Mouse (Mus musculus) inflammation-experienced regulatory T-cells, adult 6 months (primary cell): ENCODE results near the gene Harbi1. TPM values are rescaled to one million over a fixed set of nuclear protein-coding genes. Genes with fewer than 3 reads are reported as not detected.
A peak's percentile ranks its signal among the peaks of the same experiment; 100 is the strongest.

Source experiments
- ATAC-seq: one replicate; pipeline ENCODE4 v1.8.0; 2017
- polyA plus RNA-seq, 3 experiments: library from polyadenylated mRNA; unstranded; fragments of 100-300 nt; shearing (Covaris generic); gene quantifications; one replicate each; pipeline ENCODE4 v1.2.1; 2017

The Harbi1 gene
- 10 to 100 TPM; 10.1 to 17.8 (median 12.1) TPM for polyA plus RNA-seq

- ATAC-seq, result peak; percentile 95
Measured at GRCm38 (mm10) chr2:91710272-91711234, at the start of gene Harbi1, which contains the start of gene Atg13. Harbi1 (plus strand) TSS chr2:91710852. Atg13 (minus strand) TSS chr2:91710576.

GRCm38 (mm10) chr2:91660981-91661380 lies 49.7 kb upstream of the Harbi1 start:
- no peak for ATAC-seq

DNA sequence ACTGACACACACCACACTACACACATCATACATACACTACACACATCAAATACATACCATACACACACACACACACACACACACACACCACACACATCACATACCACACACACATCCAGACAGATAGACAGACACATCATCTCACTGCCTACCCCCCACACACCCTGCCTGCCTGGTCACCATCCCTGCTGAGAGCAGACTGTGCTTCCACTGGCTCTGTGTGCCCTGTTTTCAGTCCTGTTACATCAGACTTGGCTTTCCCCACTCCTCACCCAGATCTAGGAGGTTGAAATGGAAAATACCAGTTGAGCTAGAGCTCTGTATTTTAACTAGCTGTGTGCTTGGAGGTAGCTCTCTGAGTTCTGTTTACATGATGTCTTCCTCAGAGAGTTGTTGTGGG lies 45.9 kb upstream of the Harbi1 start:
- no peak for ATAC-seq

DNA sequence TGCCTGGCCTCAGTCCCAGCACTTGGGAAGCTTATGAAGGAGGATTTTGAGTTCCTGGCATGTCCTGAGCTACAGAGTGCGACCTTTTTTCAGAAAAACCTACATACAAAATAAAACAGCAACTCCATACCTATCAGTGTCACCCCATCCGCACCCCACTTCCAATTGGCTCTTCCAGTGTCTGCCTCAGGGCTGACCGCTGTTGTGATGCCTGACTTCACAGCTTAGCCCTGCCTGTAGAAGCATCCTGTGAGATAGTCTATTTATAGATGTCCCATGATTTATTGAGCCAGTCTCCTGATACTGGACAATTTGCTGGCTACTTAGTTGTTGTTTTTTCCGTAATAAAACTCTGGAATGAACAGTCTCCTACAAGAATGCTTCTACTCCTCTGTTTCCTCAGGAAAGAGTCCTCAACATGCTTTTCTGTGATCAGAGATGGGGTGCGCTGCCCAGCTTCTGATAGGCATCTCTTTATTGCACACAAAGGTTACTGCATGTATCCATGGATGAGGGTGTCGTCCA lies 44.2 kb upstream of the Harbi1 start:
- no peak for ATAC-seq

DNA sequence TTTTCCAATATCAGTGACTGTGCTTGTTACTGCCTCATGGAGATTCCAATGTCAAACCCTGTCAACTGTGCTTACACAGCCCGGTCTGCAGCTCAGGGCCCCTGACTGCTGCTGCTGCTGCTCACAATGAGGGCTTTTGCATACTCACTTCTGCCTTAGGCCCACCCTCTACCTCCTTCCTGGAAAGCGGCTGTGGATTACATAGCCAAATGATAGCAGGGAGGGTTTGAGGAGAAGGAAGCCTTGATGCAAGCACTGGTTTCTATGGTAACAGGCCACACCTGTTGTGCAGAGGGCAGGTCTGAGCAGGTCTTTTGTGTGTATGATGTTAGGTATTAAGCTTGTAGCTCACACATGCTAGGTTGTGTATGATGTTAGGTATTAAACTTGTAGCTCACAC lies 42.9 kb upstream of the Harbi1 start:
- no peak for ATAC-seq

GRCm38 (mm10) chr2:91669326-91669725 lies 41.3 kb upstream of the Harbi1 start:
- no peak for ATAC-seq

- ATAC-seq, result no peak
Measured at GRCm38 (mm10) chr2:91670038-91670437, 40.6 kb upstream of the Harbi1 start.

DNA sequence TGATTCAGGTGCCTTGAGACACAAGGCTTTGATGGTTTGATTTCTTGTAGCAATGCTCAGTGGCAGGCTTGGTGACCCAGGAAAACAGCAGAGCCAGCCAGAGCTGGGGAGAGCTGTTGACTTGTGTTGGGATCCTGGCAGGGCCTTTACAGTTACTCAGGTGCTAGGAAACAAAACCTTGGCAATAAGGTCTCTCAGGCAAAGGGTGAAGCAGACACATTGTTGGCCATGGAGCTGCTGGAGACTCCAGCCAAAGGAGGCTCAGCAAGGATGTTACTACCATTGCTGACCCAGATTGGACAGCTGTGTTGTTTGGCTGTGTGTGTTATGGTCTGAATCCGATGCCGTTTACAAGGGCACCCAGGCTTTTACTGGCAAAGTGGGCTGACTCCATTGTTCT lies 37.1 kb upstream of the Harbi1 start:
- ATAC-seq, result no peak

- ATAC-seq, result no peak
Measured at GRCm38 (mm10) chr2:91674895-91675294, 35.8 kb upstream of the Harbi1 start.

DNA sequence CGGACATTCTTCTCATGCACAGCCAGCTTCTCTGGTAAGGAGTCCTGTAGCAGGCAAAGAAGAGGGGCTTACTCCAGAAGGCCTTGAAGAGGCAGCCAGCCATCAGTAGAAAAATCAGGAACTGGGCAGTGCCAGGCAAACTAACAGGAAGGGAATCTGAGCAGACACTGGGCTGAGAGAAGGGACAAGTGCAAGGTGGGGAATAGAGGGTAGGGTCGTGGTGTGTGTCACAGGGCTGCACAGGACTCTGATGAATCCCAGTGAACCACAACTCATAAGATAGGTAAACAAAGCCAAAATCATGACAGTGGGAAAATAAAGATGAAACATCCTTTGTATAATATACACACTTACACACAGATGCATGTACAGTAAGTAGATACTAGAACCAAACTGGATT lies 34.2 kb upstream of the Harbi1 start:
- ATAC-seq, result no peak

- ATAC-seq, result no peak
Measured at GRCm38 (mm10) chr2:91676961-91677360, 33.7 kb upstream of the Harbi1 start.

- no peak for ATAC-seq
Measured at GRCm38 (mm10) chr2:91682850-91683249, 27.8 kb upstream of the Harbi1 start.

- no peak for ATAC-seq
Measured at GRCm38 (mm10) chr2:91683919-91684318, 26.7 kb upstream of the Harbi1 start.

DNA sequence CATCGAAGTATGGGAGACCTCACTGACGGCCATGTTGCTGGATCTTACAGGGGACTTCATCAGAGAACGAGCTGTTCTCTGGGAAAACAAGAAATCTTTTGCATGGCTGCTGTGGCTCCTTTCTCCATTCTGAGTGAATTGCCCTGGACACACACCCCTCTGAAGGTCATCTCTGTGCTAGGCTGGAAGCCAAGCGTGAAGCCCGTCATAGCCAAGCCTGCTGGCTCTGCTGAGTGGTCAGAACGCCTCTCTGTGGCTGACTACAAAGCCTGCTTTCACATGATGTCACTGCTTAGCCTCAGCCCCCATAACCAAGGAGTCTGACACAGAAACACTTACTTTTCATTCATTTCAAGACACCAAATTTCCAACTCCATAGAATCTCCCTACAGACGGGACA lies 21.2 kb upstream of the Harbi1 start:
- no peak for ATAC-seq

- no peak for ATAC-seq
Measured at GRCm38 (mm10) chr2:91695436-91696224, 15.0 kb upstream of the Harbi1 start.

DNA sequence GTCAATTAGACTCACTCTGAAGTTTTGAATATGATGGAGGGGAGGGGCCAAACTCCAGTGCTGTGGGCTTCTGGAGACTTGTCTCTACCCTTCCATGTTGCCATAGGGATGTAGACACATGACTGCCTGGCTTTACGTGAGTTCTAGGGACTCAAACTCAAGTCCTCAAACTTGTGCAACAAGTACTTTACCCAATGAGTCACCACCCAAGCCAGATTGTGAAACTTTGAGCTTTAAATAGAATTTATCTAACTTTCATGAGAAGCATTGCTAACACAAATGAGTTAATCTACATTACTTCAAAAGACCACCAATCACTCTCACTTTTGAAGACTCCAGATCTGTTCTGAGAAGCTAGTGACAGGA lies 14.4 kb upstream of the Harbi1 start:
- ATAC-seq, result no peak

DNA sequence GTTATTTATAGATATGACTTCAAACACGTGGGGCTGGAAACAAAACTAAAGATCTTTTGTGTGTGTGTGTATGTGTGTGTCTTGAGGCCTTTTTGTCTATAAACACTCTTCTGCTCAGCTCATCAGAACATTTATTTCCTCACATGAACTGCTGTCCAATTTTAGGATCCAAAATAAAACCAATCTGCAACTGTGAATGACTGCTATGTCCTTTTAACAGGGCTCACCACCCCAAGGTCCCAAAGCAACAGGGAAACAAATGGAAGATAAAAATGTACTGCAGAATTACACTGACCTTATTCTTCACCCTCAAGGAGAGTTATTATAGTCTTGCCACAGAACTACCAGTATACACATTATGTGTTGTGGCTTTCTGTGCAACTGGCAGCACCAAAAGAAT lies 11.4 kb upstream of the Harbi1 start:
- no peak for ATAC-seq

GRCm38 (mm10) chr2:91701366-91701765 lies 9.3 kb upstream of the Harbi1 start:
- ATAC-seq, result no peak

DNA sequence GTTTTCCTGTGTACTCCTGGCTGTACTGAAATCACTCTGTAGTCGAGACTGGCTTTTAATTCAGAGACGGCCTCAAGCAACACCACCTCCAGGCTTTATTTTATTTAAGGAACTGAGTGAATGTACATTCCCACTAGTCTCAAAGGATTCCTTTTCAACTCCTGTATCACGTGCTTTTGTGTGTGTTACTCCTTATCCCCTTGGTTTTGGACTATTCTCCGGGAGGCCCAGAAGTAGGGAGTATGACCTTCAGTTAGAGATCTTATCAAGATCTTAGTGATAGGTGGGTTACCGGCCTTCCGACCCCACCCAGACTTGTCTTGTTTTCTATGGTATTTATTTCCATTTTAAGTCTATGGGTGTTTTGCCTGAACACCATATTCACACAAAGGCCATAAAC lies 4.9 kb upstream of the Harbi1 start:
- ATAC-seq, result no peak

DNA sequence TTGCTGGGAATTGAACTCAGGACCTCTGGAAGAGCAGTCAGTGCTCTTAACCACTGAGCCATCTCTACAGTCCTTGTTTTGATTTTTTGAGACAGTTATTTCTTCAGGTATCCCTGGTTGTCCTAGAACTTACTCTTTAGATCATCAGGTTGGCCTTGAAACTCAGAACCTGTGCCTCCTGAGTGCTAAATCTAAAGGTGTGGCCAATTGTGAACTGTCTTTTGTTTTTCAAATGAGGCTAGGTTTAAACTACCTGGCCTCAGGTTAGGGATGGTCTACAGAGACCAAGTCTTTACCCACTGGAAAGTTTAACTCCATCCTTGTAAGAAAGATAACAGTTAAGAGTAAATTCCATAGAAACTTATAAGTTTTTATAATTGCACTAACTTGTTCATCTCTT lies 4.2 kb upstream of the Harbi1 start:
- ATAC-seq, result no peak

DNA sequence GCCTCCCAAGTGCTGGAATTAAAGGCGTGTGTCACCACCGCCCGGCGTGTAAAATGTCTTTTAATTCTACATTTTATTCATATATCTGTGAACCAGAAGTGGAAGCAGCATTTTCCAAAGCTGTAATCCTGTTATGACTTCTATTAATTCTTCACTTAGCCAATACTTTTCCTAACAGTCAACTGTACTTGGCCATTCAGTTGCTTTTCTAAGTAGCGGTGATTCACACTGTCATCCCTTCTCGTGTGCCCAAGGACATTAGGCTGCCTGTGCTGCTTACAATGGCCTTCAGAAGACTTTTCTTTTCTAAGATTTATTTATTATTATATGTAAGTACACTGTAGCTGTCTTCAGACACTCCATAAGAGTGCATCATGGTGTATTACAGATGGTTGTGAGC lies 2.3 kb upstream of the Harbi1 start:
- ATAC-seq, result no peak

DNA sequence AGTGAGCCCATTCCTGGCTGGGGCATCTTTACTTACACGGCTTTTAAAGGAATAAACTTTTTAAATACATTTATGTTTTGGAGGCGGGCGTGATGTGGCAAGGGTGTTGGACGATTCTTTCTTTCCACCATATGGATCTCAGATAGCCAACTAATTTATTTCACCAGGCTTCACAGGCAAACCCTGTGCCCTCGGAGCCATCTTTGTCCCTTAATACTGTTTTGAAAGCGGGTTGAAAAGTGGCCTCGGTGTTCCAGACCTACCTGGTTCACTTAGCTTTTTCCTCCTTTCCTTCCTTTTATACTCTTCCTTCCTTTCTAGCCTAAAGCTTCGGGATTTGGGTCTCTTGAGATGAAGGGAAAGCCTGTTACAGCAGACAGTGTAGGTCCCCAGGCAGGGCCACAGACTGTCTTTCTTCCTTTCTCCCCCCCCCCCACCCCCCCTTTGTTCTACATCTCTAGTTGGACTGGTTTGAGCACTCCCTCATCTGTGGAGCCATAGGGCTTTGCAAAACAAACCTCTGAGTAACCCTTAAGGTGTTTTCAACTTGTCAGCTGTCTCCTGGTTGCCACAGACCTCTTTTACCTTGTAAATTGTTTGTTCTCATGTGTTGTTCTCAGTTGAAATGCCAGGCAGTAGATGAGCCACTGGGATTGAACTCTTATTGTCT lies 739 bp downstream of the Harbi1 start:
- ATAC-seq, result no peak

DNA sequence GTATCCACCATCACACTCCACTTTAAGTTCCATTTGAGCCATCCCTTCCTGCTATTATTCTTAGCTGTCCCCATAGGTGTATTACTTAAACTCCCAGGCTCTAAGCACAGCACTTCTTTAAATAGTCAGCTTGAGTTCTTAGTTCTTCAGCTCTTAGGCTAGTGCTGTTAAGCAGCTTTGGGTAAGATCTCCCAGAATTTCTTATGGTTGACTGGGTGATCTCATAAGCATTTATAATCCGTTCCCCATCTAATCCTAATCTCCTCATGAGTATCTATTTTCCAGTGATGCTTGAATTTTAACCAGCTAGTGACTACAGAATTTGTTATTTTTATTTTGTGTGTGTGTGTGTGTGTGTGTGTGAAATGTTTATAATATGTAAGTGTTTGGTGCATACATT lies 4.3 kb downstream of the Harbi1 start:
- no peak for ATAC-seq
